Mouse (Mus musculus) heart, postnatal 14 days (tissue): ENCODE measurements around the gene Anp32e. TPM values are rescaled to one million over a fixed set of nuclear protein-coding genes. Genes with fewer than 3 reads are reported as not detected.
"Not testable (repeated sequence)": the region's sequence is repeated elsewhere in the genome, so short reads cannot be mapped to it uniquely, and the experiment has no call there.

ENCODE experiments used
- DNase-seq, 2 experiments: peaks; one replicate each; pipeline ENCODE4 v3.0.0; 2021 to 2022
- intact Hi-C: fragments of 180-260 bp; cut with DNase I; formaldehyde crosslinking; loops from one replicate; pipeline ENCODE4 v1.15.1; 2025
- total RNA-seq, 2 experiments: library from RNA; stranded (reverse); gene quantifications; 2 replicates each; pipeline ENCODE4 v1.2.3; 2021

Gene Anp32e
- total RNA-seq, 2 experiments from 2014 or later: 72.7 to 86.1 TPM

GRCm38 (mm10) chr3:95965518-95966451 is 36.7 kb downstream of the Anp32e start:
- no peak for DNase-seq
- intact Hi-C loops: loop anchor here (1.0 to 5.0 kb wide), 4 partner anchors 27 to 182 kb away; partner anchors contain the start of gene Plekho1

GRCm38 (mm10) chr3:95969277-95969676 is 40.2 kb downstream of the Anp32e start:
- no peak for DNase-seq
- intact Hi-C loops: loop anchor here (5.0 kb wide), 1 partner anchor 178 kb away; no protein-coding TSS in a partner anchor

GRCm38 (mm10) chr3:95970661-95971060 is 41.6 kb downstream of the Anp32e start:
- intact Hi-C loops, DNase-seq: not testable (repeated sequence)

GRCm38 (mm10) chr3:95972251-95972872 is 43.3 kb downstream of the Anp32e start:
- no peak for DNase-seq
- intact Hi-C loops: no loop called here

GRCm38 (mm10) chr3:95972873-95973634 is 44.0 kb downstream of the Anp32e start:
- intact Hi-C loops: no loop called here
- DNase-seq: no peak

GRCm38 (mm10) chr3:95977079-95977478 is 48.0 kb downstream of the Anp32e start:
- intact Hi-C loops: no loop called here

GRCm38 (mm10) chr3:95977587-95977986 is 48.5 kb downstream of the Anp32e start:
- DNase-seq, intact Hi-C loops: not testable (repeated sequence)

More at GRCm38 (mm10) chr3:95977079-95977478, 48.0 kb downstream of the Anp32e start:
- no peak for DNase-seq

GRCm38 (mm10) chr3:95978265-95978664 is 49.2 kb downstream of the Anp32e start:
- intact Hi-C loops: no loop called here
- DNase-seq: no peak

- intact Hi-C loops: no loop called here
- DNase-seq: no peak
These were observed 51.4 kb downstream of the Anp32e start for GRCm38 (mm10) chr3:95980276-95980970.

GRCm38 (mm10) chr3:95982129-95982528 is 53.1 kb downstream of the Anp32e start:
- DNase-seq: no peak
- intact Hi-C loops: no loop called here

GRCm38 (mm10) chr3:95985209-95986000 is 56.4 kb downstream of the Anp32e start:
- peak; percentile 60 to 70 for DNase-seq
- intact Hi-C loops: no loop called here

GRCm38 (mm10) chr3:95986001-95986622 is 57.1 kb downstream of the Anp32e start:
- DNase-seq: peak; percentile 31 to 70
- intact Hi-C loops: no loop called here

- DNase-seq: no peak
- intact Hi-C loops: no loop called here
These were observed 57.9 kb downstream of the Anp32e start for GRCm38 (mm10) chr3:95986984-95987383.

- intact Hi-C loops: no loop called here
- no peak for DNase-seq
These were observed 58.5 kb downstream of the Anp32e start for GRCm38 (mm10) chr3:95987386-95988110.

GRCm38 (mm10) chr3:95988138-95988537 is 59.1 kb downstream of the Anp32e start:
- intact Hi-C loops: no loop called here

GRCm38 (mm10) chr3:95988969-95989368 is 59.9 kb downstream of the Anp32e start:
- peak in 1 of 2 experiments; percentile 51 for DNase-seq
- intact Hi-C loops: no loop called here

More at GRCm38 (mm10) chr3:95988138-95988537, 59.1 kb downstream of the Anp32e start:
- DNase-seq: no peak

- DNase-seq: no peak
- intact Hi-C loops: no loop called here
These were observed 61.4 kb downstream of the Anp32e start for GRCm38 (mm10) chr3:95990413-95990941.
